Mouse (Mus musculus): ENCODE measurements around the gene Rbpj. TPM values are rescaled to one million over a fixed set of nuclear protein-coding genes. Genes with fewer than 3 reads are reported as not detected.
"Not testable (repeated sequence)": the region's sequence is repeated elsewhere in the genome, so short reads cannot be mapped to it uniquely, and the experiment has no call there.

Gene Rbpj
- total RNA-seq, 2 experiments from 2014 or later: 24.3 to 27.0 TPM

DNA sequence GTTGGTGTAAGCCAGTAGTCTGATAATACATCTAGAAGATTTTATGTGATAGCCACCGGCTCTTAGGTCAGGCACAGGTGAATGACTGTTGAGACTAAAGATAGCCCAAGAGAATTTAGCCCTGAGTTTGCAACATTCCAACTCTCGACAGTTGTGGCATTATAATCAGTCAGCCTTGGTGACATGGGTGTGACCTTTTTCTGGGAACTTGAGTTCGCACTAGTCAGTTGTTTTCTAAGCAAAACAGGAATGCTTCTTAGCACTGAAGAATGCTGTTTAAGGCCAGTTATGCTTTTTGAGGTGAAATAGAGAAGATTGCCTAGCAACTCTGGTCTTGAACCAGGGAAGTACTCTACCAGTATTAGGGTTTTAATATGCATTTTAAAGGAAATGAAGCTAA lies 170.8 kb downstream of the Rbpj start:
- DNase-seq (ENCODE audit: low spot score in 2 of 2): no peak
- intact Hi-C loops (cut with DNase I): loop anchor here (5.0 kb wide), 2 partner anchors 39 to 279 kb away; no protein-coding TSS in a partner anchor

DNA sequence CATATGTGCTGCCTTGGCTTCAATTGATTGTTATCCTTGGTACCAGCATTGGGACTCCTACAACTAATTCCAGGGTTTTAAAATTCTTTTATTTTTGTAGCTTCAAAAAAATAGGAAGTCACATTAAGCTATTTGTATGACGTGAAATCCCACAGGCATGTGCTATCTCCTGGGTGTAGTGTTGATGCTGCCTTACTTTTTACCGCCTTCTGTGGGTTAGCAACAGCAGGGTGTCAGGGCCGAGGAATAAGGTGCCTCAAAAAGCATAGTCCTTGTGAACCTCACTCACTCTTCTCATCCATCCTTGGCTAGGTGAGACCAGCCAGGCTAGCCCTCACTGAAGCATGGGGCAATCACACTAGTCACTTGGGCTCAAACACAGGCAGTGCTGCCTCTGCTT lies 171.3 kb downstream of the Rbpj start:
- no peak for DNase-seq (ENCODE audit: low spot score in 2 of 2)
- intact Hi-C loops (cut with DNase I): loop anchor here (5.0 kb wide), 2 partner anchors 40 to 280 kb away; no protein-coding TSS in a partner anchor

DNA sequence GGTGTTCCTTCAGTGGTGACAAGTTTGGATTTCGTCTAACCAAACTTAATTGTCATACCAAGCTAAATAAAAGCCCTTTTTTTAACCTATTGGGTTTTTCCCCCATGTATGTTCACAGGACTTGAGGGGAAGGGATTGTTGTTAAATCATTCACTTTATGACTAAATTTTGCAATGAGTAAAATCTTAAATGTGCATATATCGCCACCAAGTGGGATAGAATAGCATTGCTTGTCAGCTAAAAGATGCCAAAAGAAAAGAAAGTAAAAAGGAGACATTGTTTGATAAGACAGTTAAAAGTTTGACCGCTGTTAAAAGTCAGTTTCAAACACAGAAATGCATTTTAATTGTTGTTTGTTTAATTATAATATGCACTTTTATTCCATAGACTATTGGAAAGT lies 172.7 kb downstream of the Rbpj start:
- no peak for DNase-seq (ENCODE audit: low spot score in 2 of 2)
- intact Hi-C loops (cut with DNase I): loop anchor here (5.0 kb wide), 2 partner anchors 41 to 281 kb away; no protein-coding TSS in a partner anchor

DNA sequence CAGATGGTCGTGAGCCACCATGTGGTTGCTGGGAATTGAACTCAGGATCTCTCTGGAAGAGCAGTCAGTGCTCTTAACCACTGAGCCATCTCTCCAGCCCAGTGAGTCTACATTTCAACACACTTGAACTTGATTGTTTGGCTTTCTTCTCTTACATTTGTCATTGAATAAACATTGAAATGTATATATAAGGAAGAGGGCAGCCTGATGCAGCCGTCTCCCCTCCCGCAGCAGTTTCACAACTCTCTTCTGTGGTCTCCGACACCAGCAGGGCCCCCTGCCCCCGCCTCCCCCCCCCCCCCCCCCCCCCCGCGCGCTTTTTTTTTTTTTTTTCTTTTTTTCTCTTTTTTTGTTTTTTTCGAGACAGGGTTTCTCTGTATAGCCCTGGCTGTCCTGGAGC lies 180.7 kb downstream of the Rbpj start:
- DNase-seq (ENCODE audit: low spot score in 2 of 2): no peak
- intact Hi-C loops (cut with DNase I): no loop called here

DNA sequence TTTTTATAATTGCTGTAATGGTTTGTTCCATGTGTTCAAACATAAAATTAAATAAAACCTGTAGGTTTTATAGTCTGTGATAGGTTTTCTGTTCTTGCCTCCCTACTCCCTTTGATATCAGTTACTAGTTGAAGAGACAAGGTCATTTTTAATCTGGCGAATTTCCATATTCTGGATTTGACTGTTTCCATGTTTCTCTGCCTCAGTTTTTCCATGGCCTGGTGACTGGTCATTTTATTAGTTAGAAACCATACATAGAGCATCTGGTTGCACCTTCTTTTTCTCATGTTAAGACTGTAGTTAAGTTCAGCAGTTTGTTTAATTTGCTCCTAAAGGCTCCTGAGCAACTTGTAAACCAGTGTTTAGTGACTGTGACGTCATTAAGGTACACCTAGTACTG lies 181.4 kb downstream of the Rbpj start:
- intact Hi-C loops (cut with DNase I): no loop called here
- DNase-seq (ENCODE audit: low spot score in 2 of 2): no peak

DNA sequence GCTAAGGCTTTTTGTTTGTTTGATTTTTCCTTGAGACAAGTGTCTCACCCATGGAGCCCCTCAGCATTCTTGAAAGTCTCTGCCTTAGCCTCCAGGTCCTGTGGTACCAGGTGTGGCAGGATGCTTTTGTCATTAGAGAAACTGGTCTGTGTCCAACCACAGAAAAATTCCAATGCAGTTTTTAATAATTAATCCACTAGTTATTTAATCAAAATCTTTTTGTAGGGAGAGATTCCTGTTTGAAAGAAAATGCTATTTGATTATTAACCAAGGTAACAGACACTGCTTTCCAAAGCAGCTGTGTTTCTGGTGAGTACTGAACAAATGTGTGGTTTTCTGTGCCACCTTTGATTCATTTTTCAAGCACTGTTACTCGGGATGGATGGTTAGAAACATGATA lies 190.6 kb downstream of the Rbpj start:
- intact Hi-C loops (cut with DNase I): loop anchor here (5.0 kb wide), 1 partner anchor 456 kb away; no protein-coding TSS in a partner anchor

DNA sequence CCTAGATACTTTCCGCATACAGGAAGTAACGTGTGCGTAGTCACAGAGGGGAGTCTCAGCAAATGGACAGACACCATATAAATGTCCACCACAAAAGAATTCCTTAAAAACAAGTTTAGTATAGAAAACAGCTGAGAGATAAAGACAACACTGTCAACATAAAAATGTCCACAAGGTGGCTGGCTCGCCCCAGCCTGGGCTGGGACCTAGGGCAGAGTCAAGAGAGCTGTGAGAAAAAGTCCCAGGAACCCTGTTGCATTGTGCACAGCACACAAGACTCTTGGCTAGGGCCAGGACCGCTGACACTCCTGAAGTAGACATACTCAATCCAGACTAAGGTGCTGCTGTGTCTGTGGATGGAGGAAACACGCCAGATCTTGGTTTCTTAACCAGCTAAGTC lies 192.0 kb downstream of the Rbpj start:
- intact Hi-C loops (cut with DNase I): loop anchor here (5.0 kb wide), 1 partner anchor 454 kb away; no protein-coding TSS in a partner anchor
- no peak for DNase-seq (ENCODE audit: low spot score in 2 of 2)

More for the DNA sequence above, 190.6 kb downstream of the Rbpj start:
- DNase-seq (ENCODE audit: low spot score in 2 of 2): no peak

DNA sequence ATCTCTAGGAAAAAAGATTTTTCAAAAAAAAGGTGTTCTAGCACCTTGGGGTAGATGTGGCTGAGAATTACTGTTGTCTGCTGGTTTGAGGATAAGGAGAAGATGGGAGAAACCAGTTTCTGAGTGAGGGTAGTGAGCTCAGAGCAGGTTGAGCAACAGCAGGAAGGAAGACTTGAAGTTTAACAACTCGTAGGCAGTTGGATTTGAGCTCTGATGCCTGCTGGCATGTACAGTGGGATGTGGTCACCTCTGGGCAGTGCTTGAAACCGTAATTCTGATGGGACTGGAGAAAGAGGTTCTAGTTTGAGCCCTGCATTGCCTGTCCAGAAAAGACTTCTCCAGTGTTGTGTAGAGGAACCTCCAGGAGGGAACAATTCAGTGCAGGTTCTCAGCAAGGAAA lies 195.6 kb downstream of the Rbpj start:
- intact Hi-C loops (cut with DNase I): no loop called here
- DNase-seq (ENCODE audit: low spot score in 2 of 2): no peak

DNA sequence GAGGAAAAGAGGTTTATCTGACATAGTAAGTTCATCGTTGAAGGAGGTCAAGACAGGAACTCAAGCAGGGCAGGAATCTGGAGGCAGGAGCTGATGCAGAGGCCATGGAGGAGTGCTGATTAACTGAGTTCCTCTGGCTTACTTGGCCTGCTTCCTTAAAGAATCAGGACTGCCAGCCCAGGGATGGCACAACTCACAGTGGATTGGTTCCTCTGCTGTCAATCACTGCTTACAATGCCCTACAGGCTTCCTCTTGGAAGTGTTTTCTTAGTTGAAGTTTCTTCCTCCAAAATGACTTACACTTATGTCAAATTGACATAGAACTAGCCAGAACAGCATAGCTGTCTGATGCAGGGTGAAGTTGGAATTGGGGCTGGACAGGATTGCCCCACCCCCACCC lies 196.5 kb downstream of the Rbpj start:
- intact Hi-C loops (cut with DNase I): no loop called here

DNA sequence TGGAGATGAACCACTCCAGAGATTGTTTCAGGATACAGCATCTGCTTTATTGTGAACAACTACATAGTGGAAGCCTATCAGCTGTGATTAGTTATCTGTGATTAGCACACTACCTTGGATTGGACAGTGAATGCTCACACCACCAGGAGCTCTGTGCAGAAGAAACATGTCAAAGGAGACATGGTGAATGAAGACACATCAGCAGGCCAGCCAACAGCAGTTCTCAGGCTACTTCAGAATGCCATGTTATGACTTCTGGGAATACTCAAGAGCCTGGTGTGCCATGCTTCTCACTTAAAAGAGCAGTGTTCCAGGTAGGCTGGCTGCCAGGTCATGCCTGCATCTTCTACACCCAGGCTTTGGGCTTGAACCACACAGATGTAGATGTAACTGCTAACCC lies 197.7 kb downstream of the Rbpj start:
- DNase-seq (ENCODE audit: low spot score in 2 of 2): no peak
- intact Hi-C loops (cut with DNase I): no loop called here

More for the DNA sequence above, 196.5 kb downstream of the Rbpj start:
- DNase-seq (ENCODE audit: low spot score in 2 of 2): no peak

DNA sequence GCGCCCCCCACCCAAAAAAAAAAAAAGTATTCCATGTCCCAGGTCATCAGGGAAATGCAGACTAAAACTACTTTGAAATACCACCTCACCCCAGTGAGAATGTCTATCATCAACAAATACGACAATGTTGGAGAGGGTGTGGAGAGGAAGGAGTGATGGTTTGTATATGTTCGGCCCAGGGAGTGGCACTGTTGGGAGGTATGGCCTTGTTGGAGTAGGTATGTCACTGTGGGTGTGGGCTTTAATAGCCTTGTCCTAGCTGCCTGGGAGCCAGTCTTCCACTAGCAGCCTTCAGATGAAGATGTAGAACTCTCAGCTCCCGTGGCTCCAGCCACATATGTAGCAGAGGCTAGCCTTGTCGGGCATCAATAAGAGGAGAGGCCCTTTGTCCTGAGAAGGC lies 202.1 kb downstream of the Rbpj start:
- no peak for DNase-seq (ENCODE audit: low spot score in 2 of 2)
- intact Hi-C loops (cut with DNase I): no loop called here

DNA sequence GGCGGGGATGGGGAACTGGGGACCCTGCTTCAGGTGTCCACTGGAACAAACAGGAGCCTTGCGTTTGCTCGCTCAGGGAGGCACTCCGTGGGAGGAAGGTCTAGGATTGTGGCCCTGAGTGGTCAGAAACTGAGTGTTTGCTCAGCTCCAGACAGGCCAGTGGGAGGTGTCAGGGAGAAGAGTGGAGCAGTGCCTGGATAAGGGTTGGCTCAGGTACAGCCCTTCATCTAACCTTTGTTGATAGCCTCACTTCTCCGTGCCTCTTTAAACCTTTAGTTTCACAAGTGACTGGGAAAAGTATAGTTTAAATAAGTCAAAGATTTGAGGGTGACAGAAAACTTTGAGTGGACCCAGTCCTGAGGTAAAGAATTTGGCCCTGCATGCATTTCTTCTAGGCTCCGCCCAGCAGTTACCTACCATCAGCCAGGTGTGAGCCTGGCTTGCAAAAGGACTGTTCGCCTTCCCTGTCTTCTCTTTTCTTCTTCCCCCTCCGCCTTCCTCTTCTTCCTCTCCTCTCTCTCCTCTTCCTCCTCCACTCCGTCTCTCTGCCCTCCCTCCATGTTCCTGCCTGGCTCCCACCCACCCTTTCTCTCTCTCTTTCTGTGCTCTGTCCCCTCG lies 204.5 kb downstream of the Rbpj start:
- intact Hi-C loops (cut with DNase I): loop anchor here (10.0 kb wide), 1 partner anchor 316 kb away; no protein-coding TSS in a partner anchor
- no peak for DNase-seq (ENCODE audit: low spot score in 2 of 2)

DNA sequence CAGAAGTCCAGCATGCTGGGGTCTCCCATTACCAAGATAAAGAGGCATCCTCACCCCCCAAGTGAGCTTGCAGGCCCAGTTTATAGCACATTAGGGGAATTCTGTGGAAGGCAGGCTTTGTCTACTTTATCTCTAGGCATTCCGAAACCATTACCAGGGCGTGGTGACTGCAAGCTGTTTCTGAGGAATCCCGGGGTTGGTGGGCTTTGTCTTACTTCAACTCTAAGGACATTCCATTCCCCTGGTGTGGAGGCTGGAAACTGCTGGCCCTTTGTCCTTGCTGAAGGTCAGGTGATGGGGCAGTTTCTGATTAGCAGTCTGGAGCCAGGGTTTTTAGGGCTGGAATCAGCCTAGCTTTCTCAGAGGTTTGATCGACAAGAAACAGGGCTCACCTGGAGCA lies 205.6 kb downstream of the Rbpj start:
- intact Hi-C loops (cut with DNase I): loop anchor here (10.0 kb wide), 1 partner anchor 317 kb away; no protein-coding TSS in a partner anchor
- no peak for DNase-seq (ENCODE audit: low spot score in 2 of 2)

DNA sequence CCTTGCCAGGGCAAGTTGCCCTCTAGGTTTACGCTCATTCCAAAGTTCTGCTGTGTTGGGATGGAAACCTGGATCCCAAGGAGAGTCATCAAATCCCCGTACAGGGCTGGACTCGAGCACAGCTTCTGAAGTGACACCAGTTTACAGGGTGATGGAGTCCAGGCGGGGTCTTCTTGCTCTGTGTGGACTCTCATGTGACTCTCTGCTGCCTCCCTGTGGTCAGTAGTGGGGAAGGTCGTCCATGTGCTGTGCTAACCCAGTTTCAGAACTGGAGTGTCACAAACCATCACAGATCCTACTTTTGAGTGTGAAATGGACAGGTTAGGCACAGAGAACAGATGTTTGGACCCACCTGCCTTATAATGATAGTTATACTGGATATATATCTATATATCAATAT lies 206.4 kb downstream of the Rbpj start:
- intact Hi-C loops (cut with DNase I): loop anchor here (10.0 kb wide), 1 partner anchor 318 kb away; no protein-coding TSS in a partner anchor

DNA sequence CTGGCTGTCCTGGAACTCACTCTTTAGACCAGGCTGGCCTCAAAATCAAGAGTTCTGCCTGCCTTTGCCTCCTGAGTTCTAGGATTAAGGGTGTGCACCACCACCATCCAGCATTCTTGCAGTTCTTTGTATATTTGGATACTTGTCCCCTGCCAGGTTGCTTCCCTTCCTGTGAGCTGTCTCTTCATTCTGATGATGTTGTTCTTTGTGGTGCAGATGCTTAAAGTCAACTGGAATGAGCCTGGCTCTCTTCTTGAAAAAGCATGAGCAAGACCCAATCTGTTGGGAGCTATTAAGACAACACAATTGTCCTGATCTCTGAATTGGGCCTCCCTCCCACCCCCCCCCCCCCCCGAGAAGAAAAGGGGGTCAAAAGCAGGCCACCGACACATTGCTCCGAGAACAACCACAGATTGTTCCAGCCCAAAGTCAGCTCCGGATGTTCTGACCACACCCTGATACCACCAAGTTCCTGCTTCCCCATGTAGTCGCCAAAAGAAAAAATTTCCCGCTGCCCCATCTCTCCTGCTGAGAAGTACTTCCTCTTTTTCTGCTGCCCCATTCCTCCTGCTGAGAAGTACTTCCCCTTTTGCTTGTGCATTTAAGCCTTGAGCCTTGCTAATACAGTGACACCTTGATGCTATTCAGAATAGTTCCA lies 207.7 kb downstream of the Rbpj start:
- not testable (repeated sequence) for DNase-seq (ENCODE audit: low spot score in 2 of 2)
- intact Hi-C loops (cut with DNase I): loop anchor here (10.0 kb wide), 1 partner anchor 319 kb away; no protein-coding TSS in a partner anchor

More for the DNA sequence above, 206.4 kb downstream of the Rbpj start:
- peak; percentile 45 to 53 for DNase-seq (ENCODE audit: low spot score in 2 of 2)

DNA sequence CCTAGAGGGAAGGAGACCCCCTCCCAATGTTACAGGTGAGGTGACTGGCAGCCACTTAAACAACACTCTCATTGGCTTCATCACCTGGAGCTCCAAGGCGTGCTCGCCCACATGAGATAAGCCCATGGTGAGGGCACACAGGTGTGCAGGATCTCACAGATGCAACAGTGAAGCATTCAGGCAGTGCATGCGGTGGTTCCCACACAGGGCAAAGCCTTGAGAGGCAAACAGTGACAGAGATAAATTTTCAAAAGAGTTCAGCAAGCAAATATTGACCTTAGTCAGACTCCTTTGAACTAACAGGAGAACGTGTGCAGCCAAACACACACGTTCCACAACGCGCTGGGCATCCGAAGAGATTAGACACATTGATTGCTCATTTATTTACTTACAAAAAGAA lies 210.7 kb downstream of the Rbpj start:
- no peak for DNase-seq (ENCODE audit: low spot score in 2 of 2)
- intact Hi-C loops (cut with DNase I): loop anchor here (10.0 kb wide), 1 partner anchor 322 kb away; no protein-coding TSS in a partner anchor

DNA sequence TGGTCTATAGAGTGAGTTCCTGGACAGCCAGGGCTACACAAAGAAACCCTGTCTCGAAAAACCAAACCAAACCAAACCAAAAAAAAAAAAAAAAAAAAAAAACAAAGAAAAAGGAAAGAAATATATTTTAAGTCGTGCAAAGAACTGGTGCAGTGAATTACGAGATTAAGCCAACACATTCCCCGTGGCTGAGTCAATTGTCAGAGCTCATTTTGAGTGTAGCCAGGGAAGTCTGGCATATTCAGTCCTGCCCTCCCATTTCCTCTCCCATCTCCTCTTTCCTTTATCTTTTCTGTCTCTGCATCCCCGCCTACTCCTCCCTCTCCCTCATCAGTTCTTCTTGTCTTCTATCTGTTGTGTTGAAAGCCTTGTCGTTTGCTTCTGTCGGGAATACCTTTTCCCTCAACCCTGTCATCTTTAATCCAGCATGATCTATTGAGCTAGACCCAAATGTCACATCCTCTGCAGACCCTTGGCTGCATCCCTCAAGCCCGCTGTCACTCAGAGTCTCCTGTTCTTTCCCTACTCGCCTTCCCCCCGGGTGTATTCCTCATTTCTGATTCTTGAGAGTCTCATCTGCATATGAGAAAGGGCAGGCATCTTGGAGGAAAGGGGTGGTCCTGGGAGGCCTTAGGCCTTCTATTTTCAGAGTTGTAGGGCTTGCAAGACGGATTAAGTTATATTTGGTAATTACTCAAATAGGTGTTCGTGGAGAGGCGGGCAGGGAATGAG lies 212.2 kb downstream of the Rbpj start:
- intact Hi-C loops (cut with DNase I): loop anchor here (10.0 kb wide), 1 partner anchor 323 kb away; no protein-coding TSS in a partner anchor
- DNase-seq (ENCODE audit: low spot score in 2 of 2): no peak

DNA sequence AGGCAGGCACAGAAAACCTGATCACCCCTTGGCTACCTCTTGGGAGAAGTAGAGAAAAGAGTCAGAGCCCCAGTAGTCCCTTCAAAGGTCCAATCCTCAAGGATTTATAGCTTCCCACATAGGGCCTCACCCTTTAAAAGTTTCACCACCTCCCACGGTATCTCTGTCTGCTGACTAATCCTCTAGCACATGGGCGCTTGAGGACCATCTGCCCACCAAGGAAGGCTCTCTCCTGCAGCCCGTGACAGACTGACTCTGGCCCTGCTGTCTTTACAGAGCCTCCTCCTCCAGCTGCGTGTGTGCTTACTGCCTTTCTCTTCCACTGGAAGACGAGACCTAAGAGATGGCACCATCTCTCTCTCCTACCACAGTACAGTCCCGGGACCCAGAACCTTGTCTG lies 213.7 kb downstream of the Rbpj start:
- intact Hi-C loops (cut with DNase I): loop anchor here (10.0 kb wide), 1 partner anchor 325 kb away; no protein-coding TSS in a partner anchor
- peak; percentile 26 to 46 for DNase-seq (ENCODE audit: low spot score in 2 of 2)

DNA sequence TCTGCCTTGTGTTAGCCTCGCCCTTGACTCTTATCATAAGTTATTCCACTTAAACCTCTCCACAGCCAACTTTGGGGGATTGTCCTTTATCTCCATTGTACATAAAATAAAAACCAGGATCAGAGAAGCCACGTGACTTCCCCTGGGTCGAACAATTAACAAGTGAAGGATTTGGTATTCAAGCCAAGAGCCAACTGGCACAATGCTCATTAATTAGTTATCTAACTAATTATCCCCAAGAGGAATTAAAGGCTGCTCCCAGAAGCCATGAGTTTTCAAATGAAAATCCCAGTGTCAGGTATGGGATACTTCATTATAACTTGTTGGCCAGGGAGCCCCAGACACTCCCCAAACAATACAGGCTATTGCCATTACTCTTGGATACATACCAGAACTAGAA lies 218.0 kb downstream of the Rbpj start:
- intact Hi-C loops (cut with DNase I): no loop called here
- no peak for DNase-seq (ENCODE audit: low spot score in 2 of 2)

DNA sequence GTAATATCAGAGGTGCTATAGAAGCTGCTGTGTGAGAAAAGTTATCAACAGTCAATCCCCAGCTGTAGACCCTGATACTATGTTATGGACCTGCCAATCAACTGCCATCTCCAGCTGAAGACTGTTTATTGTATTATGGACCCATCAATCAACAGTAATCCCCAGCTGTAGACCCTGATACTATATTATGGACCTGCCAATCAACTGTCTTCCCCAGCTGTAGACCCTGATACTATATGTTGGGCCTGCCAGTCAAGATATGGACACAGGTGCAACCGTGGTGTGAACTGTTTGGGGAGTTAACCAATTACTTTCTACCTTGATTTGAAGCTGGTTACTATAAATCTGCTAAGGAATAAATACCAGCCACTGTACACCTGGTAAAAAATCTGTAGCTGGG lies 218.5 kb downstream of the Rbpj start:
- no peak for DNase-seq (ENCODE audit: low spot score in 2 of 2)
- intact Hi-C loops (cut with DNase I): no loop called here
